Mouse (Mus musculus) limb, embryonic 14.5 days (tissue): ENCODE measurements at regions not wholly inside any gene's neighbourhood (a gene's known extent, or its start where the extent isn't known, plus 50 kb on each side); places are given as distances from the start of the nearest gene placed in this dataset.
A peak's percentile ranks its signal among the peaks of the same experiment; 100 is the strongest.

Experiments
- ATAC-seq: fragments of 200-750 bp; cut with Nextera tagmentation; 2 replicates; pipeline ENCODE4 v1.8.0; 2017; ENCODE audit warnings: low read depth, moderate number of reproducible peaks, moderate TSS enrichment; ENCODE audit not compliant: low FRiP score
- DNase-seq: peaks from one replicate; pipeline ENCODE4 v3.0.0-alpha.2; 2015; ENCODE audit warnings: low spot score
- H3K27ac ChIP-seq: fragments of 300-500 bp; sonication (generic); replicated peaks from 2 replicates; pipeline ENCODE4 v1.5.1; 2014; ENCODE audit warnings: low read depth, mild to moderate bottlenecking, low read length, moderate library complexity, mixed read lengths
- H3K27me3 ChIP-seq: fragments of 300-500 bp; sonication (generic); 2 replicates; pipeline ENCODE4 v1.6.1; 2014; ENCODE audit warnings: low read length, mixed read lengths; ENCODE audit not compliant: control insufficient read depth, insufficient read depth
- H3K36me3 ChIP-seq: fragments of 300-500 bp; sonication (generic); 2 replicates; pipeline ENCODE4 v1.6.1; 2014; ENCODE audit warnings: mild to moderate bottlenecking, low read length, moderate library complexity, mixed read lengths; ENCODE audit not compliant: control insufficient read depth, insufficient read depth
- H3K4me1 ChIP-seq: fragments of 300-500 bp; sonication (generic); 2 replicates; pipeline ENCODE4 v1.6.1; 2014; ENCODE audit warnings: antibody characterized with exemption, low read length, mixed read lengths; ENCODE audit not compliant: control insufficient read depth, insufficient read depth
- H3K4me2 ChIP-seq: fragments of 300-500 bp; sonication (generic); replicated peaks from 2 replicates; pipeline ENCODE4 v1.6.1; 2014; ENCODE audit warnings: low read depth, mild to moderate bottlenecking, low read length, moderate library complexity; ENCODE audit not compliant: severe bottlenecking
- H3K4me3 ChIP-seq: fragments of 300-500 bp; sonication (generic); replicated peaks from 2 replicates; pipeline ENCODE4 v1.5.1; 2014; ENCODE audit warnings: low read length
- H3K9ac ChIP-seq: fragments of 300-500 bp; sonication (generic); 2 replicates; pipeline ENCODE4 v1.6.1; 2014; ENCODE audit warnings: mild to moderate bottlenecking, low read depth, low read length, moderate library complexity; ENCODE audit not compliant: severe bottlenecking
- H3K9me3 ChIP-seq: fragments of 300-500 bp; sonication (generic); 2 replicates; pipeline ENCODE4 v1.6.1; 2016; ENCODE audit warnings: low read length; ENCODE audit not compliant: control insufficient read depth
- POLR2A ChIP-seq: fragments of 200-500 bp; IDR thresholded peaks from 2 replicates; pipeline ENCODE4 v1.8.0; 2012; ENCODE audit warnings: inconsistent platforms, mild to moderate bottlenecking, moderate library complexity, borderline replicate concordance; ENCODE audit not compliant: insufficient read depth, insufficient read length; ENCODE audit errors: extremely low read depth
- WGBS: fragments of 180-500 bp; shearing (Covaris S2); extraction: QIAGEN DNeasy Blood & Tissue Kit; methylation state at CpG from one replicate; pipeline ENCODE4 v1.1.7; 2014; 5-methylcytosine and 5-hydroxymethylcytosine counted together

- ATAC-seq = no peak
- Histone ChIP-seq H3K4me2 (no peak overlapping the region), H3K27me3 (no peaks in the 10 kb centered on the region), H3K4me3 (no peak overlapping the region), H3K36me3 (no peaks in the 10 kb centered on the region), H3K4me1 (no peaks in the 10 kb centered on the region), H3K9ac (no peak overlapping the region), H3K27ac (no peak overlapping the region), H3K9me3 (peaks cover 7% of the 10 kb centered on the region; the same call in 1 of the 2 replicates)
- 42% methylated on average over 1 of the region's 1 CpGs for WGBS
- no peak for TF ChIP-seq POLR2A
- no peak for DNase-seq
Observed at GRCm38 (mm10) chr19:26506802-26507201, 98.0 kb upstream of the Smarca2 start.

DNA sequence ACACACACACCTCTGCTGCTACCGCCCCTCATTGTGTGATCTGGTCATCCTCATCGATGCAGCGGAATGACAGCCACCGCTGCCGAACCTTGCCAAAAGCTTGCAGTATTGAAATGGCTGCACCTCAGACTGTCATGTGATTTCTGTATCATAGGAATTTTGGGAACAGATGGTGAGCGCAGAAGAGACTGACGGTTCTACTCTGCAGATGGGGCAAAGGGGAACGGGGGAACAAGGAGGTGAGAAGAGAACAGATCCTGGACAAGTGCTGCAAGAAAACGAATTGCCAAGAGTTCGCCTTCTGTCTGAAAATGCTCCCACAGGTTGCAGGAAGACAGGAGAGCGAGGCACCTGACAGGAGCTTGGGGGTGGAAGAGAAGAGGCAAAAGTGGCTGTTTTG is 96.9 kb upstream of the Smarca2 start:
- 78% methylated on average over 11 of the region's 11 CpGs for WGBS
- Histone ChIP-seq H3K9ac (no peak overlapping the region), H3K9me3 (peaks cover 7% of the 10 kb centered on the region; the same call in 1 of the 2 replicates), H3K4me2 (no peak overlapping the region), H3K4me1 (no peaks in the 10 kb centered on the region), H3K27me3 (no peaks in the 10 kb centered on the region), H3K27ac (no peak overlapping the region), H3K4me3 (no peak overlapping the region), H3K36me3 (no peaks in the 10 kb centered on the region)
- ATAC-seq = no peak
- no peak for TF ChIP-seq POLR2A
- DNase-seq = no peak

GRCm38 (mm10) chr19:26508616-26509015 is 96.2 kb upstream of the Smarca2 start:
- WGBS = 48% methylated on average over 7 of the region's 7 CpGs
- no peak for ATAC-seq

DNA sequence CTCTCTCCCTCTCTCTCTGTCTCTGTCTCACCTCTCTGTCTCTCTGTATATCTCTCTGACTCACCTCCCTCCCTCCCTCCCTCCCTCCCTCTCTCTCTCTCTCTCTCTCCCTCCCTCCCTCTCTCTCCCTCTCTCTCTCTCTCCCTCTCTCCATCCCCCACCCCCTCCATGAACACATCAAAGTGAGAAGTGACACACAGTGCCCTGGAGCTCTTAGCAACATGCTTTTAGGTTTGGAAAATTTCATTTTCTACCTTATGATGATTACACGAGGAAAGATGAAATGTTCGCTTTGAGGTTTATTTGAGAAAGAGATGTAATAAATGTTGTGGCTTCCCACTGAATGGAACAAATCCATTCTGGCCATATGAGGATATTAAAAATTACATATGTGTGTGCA is 95.6 kb upstream of the Smarca2 start:
- Histone ChIP-seq H3K27ac (no peak overlapping the region), H3K9ac (no peak overlapping the region), H3K4me1 (no peaks in the 10 kb centered on the region), H3K36me3 (no peaks in the 10 kb centered on the region), H3K4me2 (no peak overlapping the region), H3K9me3 (peaks cover 7% of the 10 kb centered on the region; the same call in 1 of the 2 replicates), H3K27me3 (no peaks in the 10 kb centered on the region), H3K4me3 (no peak overlapping the region)
- DNase-seq (no peak), ATAC-seq (no peak)
- 53% methylated on average over 2 of the region's 2 CpGs for WGBS
- no peak for TF ChIP-seq POLR2A

More at GRCm38 (mm10) chr19:26508616-26509015, 96.2 kb upstream of the Smarca2 start:
- Histone ChIP-seq H3K27me3 (no peaks in the 10 kb centered on the region), H3K27ac (no peak overlapping the region), H3K4me1 (no peaks in the 10 kb centered on the region), H3K9ac (no peak overlapping the region), H3K36me3 (no peaks in the 10 kb centered on the region), H3K4me3 (no peak overlapping the region), H3K4me2 (no peak overlapping the region), H3K9me3 (peaks cover 7% of the 10 kb centered on the region; the same call in 1 of the 2 replicates)
- no peak for TF ChIP-seq POLR2A
- DNase-seq = peak; percentile 9

- no peak for DNase-seq
- 72% methylated on average over 7 of the region's 12 CpGs for WGBS
Observed at GRCm38 (mm10) chr19:26510185-26510584, 94.7 kb upstream of the Smarca2 start.

DNA sequence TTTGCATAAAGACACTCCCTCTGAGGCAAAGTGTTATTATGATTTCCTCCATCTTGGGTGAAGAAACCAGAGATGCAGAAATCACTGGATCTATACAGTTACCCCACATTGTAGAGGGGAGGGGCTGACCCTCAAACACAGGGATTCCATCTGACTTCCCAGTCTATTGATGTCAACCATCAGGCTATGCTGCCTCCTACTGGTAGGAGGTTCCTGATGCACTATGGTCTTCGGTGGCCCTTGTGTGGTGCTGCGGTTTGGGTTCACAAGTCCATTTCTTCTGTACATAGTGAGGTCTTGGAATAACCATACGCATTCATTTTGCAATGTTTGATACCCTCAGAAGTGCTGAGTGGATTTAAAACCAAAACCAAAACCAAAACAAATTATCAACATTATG is 94.0 kb upstream of the Smarca2 start:
- H3K36me3 ChIP-seq = no peaks in the 10 kb centered on the region
- no peak for ATAC-seq
- no peak overlapping the region for H3K4me2 ChIP-seq
- no peak overlapping the region for H3K4me3 ChIP-seq
- H3K9ac ChIP-seq = no peak overlapping the region
- H3K27ac ChIP-seq = no peak overlapping the region
- H3K4me1 ChIP-seq = no peaks in the 10 kb centered on the region
- H3K9me3 ChIP-seq = no peaks in the 10 kb centered on the region
- no peak for TF ChIP-seq POLR2A
- H3K27me3 ChIP-seq = no peaks in the 10 kb centered on the region
- 89% methylated on average over 3 of the region's 3 CpGs for WGBS
- DNase-seq = no peak

More at GRCm38 (mm10) chr19:26510185-26510584, 94.7 kb upstream of the Smarca2 start:
- TF ChIP-seq POLR2A = no peak
- no peaks in the 10 kb centered on the region for H3K27me3 ChIP-seq
- peaks cover 4% of the 10 kb centered on the region; the same call in 1 of the 2 replicates for H3K9me3 ChIP-seq
- no peak for ATAC-seq
- H3K4me1 ChIP-seq = no peaks in the 10 kb centered on the region
- no peaks in the 10 kb centered on the region for H3K36me3 ChIP-seq
- no peak overlapping the region for H3K4me3 ChIP-seq
- no peak overlapping the region for H3K27ac ChIP-seq
- H3K9ac ChIP-seq = no peak overlapping the region; the same call in 1 of the 2 replicates
- H3K4me2 ChIP-seq = no peak overlapping the region
